Mouse (Mus musculus): Measurements from ENCODE around the gene Gm21721. TPM values are rescaled to one million over a fixed set of nuclear protein-coding genes. Genes with fewer than 3 reads are reported as not detected.
"Not testable (repeated sequence)": the region's sequence is repeated elsewhere in the genome, so short reads cannot be mapped to it uniquely, and the experiment has no call there.

The Gm21721 gene
- total RNA-seq (2021): not detected
- long read RNA-seq, experiment 1: 0 reads
- long read RNA-seq, experiment 2: 0 reads

GRCm38 (mm10) chrY:9202090-9202489, at the start of gene Gm21721:
Gene Gm21721, minus strand, starts transcription at chrY:9202190.
- intact Hi-C loops (cut with DNase I); H3K4me3 ChIP-seq; DNase-seq; H3K27ac ChIP-seq: not testable (repeated sequence)

Other genes with a start within 250 kb of the Gm21721 start
- gene Gm21292, start 68.3 kb downstream of the Gm21721 start, total RNA-seq (2021): not detected
- not detected for gene Gm21812, start 145.0 kb upstream of the Gm21721 start, total RNA-seq (2021)
- not detected for gene Gm21874, start 214.0 kb upstream of the Gm21721 start, total RNA-seq (2021)